Mouse (Mus musculus) forelimb bud, embryonic 11.5 days (tissue): ENCODE measurements around the gene Tppp2.
"Not testable (repeated sequence)": the region's sequence is repeated elsewhere in the genome, so short reads cannot be mapped to it uniquely, and the experiment has no call there.

Experiments used
- DNase-seq: peaks from one replicate; pipeline ENCODE4 v3.0.0-alpha.2; 2012; ENCODE audit warnings: low read depth, low spot score

The Tppp2 gene

GRCm38 (mm10) chr14:51911301-51911700 is 6.9 kb upstream of the Tppp2 start:
- no peak for DNase-seq

- DNase-seq = no peak
Observed at GRCm38 (mm10) chr14:51912391-51913061, 5.7 kb upstream of the Tppp2 start.

GRCm38 (mm10) chr14:51913062-51913959 is 4.9 kb upstream of the Tppp2 start:
- no peak for DNase-seq

- no peak for DNase-seq
Observed at GRCm38 (mm10) chr14:51913960-51914762, 4.1 kb upstream of the Tppp2 start, which contains the start of gene Ndrg2. Gene Ndrg2 (minus strand): TSS chr14:51914158.

GRCm38 (mm10) chr14:51915030-51915429 is 3.2 kb upstream of the Tppp2 start:
- DNase-seq = no peak

- DNase-seq = no peak
Observed at GRCm38 (mm10) chr14:51916539-51916938, 1.7 kb upstream of the Tppp2 start.

- no peak for DNase-seq
Observed at GRCm38 (mm10) chr14:51918966-51919365, 741 bp downstream of the Tppp2 start.

- no peak for DNase-seq
Observed at GRCm38 (mm10) chr14:51921759-51922570, 3.7 kb downstream of the Tppp2 start.

- no peak for DNase-seq
Observed at GRCm38 (mm10) chr14:51922571-51922865, 4.3 kb downstream of the Tppp2 start, which contains the start of gene Rnase13. Gene Rnase13 (minus strand): TSS chr14:51922773.

GRCm38 (mm10) chr14:51922910-51923309 is 4.7 kb downstream of the Tppp2 start:
- DNase-seq = no peak

- DNase-seq = no peak
Observed at GRCm38 (mm10) chr14:51923492-51923891, 5.3 kb downstream of the Tppp2 start.

GRCm38 (mm10) chr14:51926930-51927329 is 8.7 kb downstream of the Tppp2 start:
- DNase-seq = not testable (repeated sequence)

- no peak for DNase-seq
Observed at GRCm38 (mm10) chr14:51929309-51929943, 11.2 kb downstream of the Tppp2 start.

- no peak for DNase-seq
Observed at GRCm38 (mm10) chr14:51929968-51930367, 11.7 kb downstream of the Tppp2 start.

GRCm38 (mm10) chr14:51930824-51931223 is 12.6 kb downstream of the Tppp2 start:
- peak; percentile 57 for DNase-seq

GRCm38 (mm10) chr14:51932092-51933020 is 14.1 kb downstream of the Tppp2 start:
- DNase-seq = no peak

- no peak for DNase-seq
Observed at GRCm38 (mm10) chr14:51939005-51939404, 20.8 kb downstream of the Tppp2 start.

GRCm38 (mm10) chr14:51940944-51941560 is 22.8 kb downstream of the Tppp2 start:
- peak; percentile 31 for DNase-seq

GRCm38 (mm10) chr14:51941577-51941976 is 23.4 kb downstream of the Tppp2 start:
- no peak for DNase-seq
